Mouse (Mus musculus) cerebellum, postnatal 25 days (tissue): ENCODE measurements at regions not wholly inside any gene's neighbourhood (a gene's known extent, or its start where the extent isn't known, plus 50 kb on each side); places are given as distances from the start of the nearest gene placed in this dataset.

Source experiments
- DNase-seq, 2 experiments: peaks; one replicate each; pipeline ENCODE4 v3.0.0; 2021; ENCODE audit warnings: mixed read lengths in 2 of 2

DNA sequence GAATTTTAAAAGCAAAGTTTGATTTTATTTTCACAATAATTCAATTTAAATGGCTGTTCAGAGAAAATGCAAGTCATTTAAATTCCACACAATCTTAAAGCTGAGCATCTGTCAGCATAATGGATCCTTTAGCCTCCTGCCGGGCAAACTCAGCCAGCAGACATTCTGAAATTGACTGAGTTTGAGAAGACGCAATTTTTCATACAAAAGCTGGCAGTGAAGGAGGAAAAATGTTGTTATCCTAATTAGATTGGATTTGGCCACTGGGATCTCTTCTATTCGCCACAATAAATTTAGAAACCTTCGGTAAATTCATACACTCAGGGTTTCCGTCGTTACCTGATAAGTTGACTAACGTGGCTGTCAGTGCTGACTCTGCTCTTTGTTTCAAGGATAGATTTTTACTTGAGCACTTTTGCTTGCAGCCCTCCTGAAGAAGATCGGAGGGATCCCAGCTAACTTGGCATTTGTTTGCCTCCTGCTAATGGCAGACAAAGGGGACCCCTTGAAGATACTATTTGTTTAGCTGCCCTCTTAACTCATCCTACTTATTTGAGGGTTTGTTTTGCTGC, 244.9 kb upstream of the Fsip2 start:
- DNase-seq = peak; percentile 3 to 13

DNA sequence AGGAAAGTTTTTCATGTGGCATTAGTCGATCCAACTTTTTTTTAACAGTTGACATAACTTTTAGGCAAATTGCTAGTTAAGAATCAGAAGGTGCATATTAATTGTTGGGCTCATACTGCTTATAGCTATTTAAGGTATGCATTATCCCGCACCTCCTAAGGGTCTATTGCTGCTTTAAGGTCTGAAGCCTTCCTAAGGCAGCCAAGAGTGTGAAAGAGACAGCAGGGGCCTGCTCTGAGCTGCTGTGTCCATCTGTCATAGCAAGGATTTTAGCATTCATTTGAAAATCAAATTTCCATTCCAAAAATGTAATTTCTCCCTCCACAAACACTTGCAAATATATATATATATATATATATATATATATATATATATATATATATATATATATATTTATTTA, 241.6 kb upstream of the Fsip2 start:
- peak in 1 of 2 experiments; percentile 47 for DNase-seq

DNA sequence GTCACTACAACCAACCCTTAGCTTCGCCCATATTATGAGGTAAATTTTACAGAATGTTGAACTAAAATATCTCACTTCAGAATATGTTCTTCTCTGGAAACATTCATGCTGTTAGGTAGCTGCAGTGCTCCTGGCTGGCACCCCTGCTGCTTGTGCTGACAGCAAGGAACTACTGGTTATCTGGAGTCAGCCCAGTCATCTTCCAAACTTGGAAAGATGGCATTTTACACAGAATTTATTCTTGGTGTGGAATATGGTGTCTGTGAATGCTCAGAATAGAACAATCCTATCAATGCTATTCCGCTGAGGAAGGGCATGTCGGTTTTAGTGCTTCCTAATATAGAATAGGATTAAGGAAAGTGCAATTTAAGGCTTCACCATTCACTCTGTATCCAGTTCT, 227.7 kb upstream of the Fsip2 start:
- DNase-seq = peak in 1 of 2 experiments; percentile 14
